Mouse (Mus musculus): ENCODE measurements at regions not wholly inside any gene's neighbourhood (a gene's known extent, or its start where the extent isn't known, plus 50 kb on each side); places are given as distances from the start of the nearest gene placed in this dataset.
A peak's percentile ranks its signal among the peaks of the same experiment; 100 is the strongest.
"Not testable (repeated sequence)": the region's sequence is repeated elsewhere in the genome, so short reads cannot be mapped to it uniquely, and the experiment has no call there.

GRCm38 (mm10) chr3:39725755-39726154 lies 805.3 kb upstream of the Intu start:
- no peak for DNase-seq

DNA sequence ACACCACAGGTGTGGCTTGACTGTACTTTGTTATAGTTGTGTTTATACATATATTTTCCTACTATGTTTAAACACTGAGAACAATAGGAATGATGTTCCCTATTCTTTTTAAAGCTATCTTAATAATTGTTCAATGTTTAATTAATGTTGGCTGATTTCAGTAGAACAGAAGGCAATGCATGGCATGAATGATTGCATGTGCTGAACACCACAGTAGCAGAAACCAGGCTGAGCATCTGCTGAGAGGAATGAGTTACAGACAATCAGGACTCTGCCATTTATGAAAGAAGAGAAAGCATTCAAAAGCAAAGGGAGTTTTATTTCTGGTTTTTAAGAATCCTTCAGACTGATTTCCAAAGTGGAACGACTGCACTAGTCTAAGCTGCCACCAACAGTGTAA lies 794.4 kb upstream of the Intu start:
- DNase-seq: no peak
- intact Hi-C loops (cut with DNase I): no loop called here

More at GRCm38 (mm10) chr3:39725755-39726154, 805.3 kb upstream of the Intu start:
- intact Hi-C loops (cut with DNase I): no loop called here

- DNase-seq: no peak
- intact Hi-C loops (cut with DNase I): no loop called here
Measured at GRCm38 (mm10) chr3:39745947-39746346, 785.1 kb upstream of the Intu start.

DNA sequence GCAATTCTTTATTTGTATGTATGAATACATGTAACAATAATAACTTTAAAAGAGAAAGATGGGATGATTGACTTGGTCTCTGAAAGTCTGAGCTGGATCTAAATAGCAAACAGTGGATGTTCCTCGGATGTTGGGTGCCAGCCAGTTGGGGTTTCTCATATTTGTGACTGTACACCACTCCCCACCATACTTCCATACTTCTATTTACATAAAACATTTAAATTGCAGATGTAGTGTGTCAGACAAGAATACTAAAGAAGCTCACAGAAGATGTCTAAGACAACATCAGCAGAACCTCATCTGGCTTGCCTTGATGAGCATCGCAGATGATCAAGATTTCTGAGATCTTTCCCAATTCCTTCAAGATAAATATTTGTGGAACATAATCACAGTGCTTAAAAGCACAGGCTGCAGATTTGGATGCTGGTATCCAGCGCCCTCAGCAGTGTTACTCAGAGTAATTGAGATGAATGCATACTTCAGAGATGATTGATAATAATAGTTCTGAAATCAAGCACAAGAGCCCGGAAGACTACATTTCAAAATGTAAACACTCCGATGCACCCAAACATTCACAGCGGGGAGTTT lies 762.0 kb upstream of the Intu start:
- intact Hi-C loops (cut with DNase I): no loop called here
- DNase-seq: no peak

DNA sequence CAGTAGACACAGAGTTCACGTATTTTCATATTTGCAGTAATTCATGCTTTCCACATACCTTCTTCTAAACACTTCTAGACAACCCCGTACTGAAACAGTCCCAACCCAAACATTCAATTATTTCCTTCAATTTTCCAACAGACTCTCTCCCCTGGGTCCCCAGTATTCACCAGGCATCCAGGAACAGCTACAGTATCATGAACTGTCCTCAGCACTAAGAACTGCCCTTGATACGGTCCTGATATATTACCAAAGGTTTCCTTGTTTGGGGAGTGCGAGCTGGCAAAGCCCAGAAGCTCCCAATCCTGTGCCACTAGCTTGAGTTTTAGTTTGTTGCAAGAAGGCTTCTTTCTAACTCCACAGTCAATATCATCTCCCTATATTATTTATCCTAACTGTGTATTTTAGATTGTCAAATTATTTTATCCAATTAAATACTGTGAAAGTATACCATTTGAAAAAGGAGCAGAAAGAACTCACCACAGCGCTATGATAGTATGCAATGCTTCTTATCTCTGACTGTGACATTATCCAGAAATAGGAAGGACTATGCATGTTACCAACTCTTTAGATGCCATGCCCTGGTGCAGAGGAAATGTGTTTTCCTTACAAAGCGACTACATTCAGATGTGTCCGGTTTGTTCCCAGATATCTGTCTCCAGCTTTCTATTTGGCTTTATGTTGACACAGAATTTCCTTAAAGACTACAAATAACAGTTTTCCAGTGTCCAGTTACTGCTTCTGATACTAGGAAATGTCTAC lies 754.6 kb upstream of the Intu start:
- intact Hi-C loops (cut with DNase I): no loop called here
- DNase-seq: no peak

- DNase-seq: no peak
- intact Hi-C loops (cut with DNase I): no loop called here
Measured at GRCm38 (mm10) chr3:39779690-39780218, 751.3 kb upstream of the Intu start.

DNA sequence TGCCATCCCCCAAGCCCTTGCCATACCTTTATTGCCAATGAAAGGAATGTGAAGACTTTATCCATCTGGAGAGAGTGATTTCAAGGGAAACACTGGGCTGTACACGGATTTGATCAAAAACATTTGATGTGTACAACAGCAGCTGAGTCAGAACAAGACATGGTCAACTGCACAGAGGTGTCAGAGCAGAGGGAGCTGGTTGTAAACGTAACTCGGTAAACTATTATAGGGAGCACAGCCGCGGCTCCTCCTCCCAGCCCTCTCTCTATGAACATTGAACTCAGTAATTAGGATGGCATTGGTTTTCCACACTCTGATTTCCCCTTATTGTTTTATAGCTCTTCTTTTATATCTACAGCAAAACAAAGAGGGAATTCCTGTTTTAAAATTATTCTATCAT lies 750.8 kb upstream of the Intu start:
- intact Hi-C loops (cut with DNase I): no loop called here
- no peak for DNase-seq

DNA sequence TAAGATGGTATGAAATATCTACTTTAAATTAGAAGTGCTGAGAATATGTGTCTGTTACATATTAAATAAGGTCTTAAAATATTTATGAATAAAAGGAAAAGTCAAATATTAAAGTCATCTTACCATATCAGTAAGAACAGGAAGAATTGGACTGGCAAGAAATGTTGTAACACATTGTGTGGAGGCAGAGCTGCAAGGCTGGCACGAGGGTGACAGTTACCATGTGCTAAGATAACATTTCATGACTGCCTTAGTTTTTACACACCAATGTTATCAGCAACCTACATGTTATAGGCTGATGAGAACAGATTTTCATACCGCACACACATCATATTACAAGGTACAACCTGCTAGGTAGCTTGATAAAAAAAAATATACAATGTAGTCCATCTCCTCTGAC lies 746.2 kb upstream of the Intu start:
- no peak for DNase-seq
- intact Hi-C loops (cut with DNase I): no loop called here

- DNase-seq: no peak
Measured at GRCm38 (mm10) chr3:39809586-39809985, 721.5 kb upstream of the Intu start.

GRCm38 (mm10) chr3:39814814-39815213 lies 716.3 kb upstream of the Intu start:
- intact Hi-C loops (cut with DNase I): loop anchor here (1.0 to 10.0 kb wide), 5 partner anchors 422 to 1590 kb away; no protein-coding TSS in a partner anchor
- peak; percentile 35 to 48 for DNase-seq

More at GRCm38 (mm10) chr3:39809586-39809985, 721.5 kb upstream of the Intu start:
- intact Hi-C loops (cut with DNase I): no loop called here

- intact Hi-C loops (cut with DNase I): no loop called here
- no peak for DNase-seq
Measured at GRCm38 (mm10) chr3:39830488-39831056, 700.5 kb upstream of the Intu start.

GRCm38 (mm10) chr3:39838377-39839145 lies 692.5 kb upstream of the Intu start:
- no peak for DNase-seq
- intact Hi-C loops (cut with DNase I): no loop called here

DNA sequence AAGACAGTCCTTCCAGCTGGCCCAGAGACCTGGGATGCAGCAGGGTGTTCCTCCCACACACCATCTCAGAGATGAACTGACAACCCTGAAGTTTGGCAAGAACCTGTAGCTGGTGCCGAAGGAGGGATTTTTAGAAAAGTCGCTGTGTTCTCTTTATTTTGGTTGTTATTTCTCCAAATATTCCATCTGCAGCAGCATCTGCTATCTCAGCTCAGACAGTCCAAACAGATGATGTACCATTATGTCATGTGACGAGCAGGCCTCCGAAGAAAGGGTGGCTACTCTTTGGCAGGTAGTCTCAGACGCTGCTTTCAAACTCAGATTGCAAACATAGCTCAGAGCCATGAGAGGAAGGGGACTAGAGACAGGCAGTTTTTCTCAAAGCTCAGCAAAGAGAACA lies 690.1 kb upstream of the Intu start:
- intact Hi-C loops (cut with DNase I): no loop called here
- no peak for DNase-seq

DNA sequence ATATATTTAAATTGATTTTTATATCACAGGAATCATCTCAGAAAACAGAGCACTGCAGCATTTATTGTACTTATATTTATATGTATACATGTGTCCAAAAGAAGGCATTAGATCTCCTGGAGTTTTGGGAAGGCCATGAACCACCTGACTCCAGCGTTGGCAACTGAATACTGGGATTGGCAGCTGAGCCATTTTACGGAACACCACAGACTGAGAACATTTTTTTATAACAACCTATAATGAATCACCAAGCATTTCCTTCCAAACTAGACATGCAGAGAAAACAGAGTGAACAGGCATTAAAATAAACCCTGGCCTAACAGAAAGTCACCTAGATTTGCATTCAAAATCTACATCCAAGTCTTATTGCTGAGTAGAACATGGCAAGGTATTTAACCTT lies 686.0 kb upstream of the Intu start:
- no peak for DNase-seq
- intact Hi-C loops (cut with DNase I): no loop called here

- intact Hi-C loops (cut with DNase I): no loop called here
Measured at GRCm38 (mm10) chr3:39848829-39849228, 682.3 kb upstream of the Intu start.

GRCm38 (mm10) chr3:39857214-39857839 lies 673.8 kb upstream of the Intu start:
- DNase-seq: no peak
- intact Hi-C loops (cut with DNase I): no loop called here

More at GRCm38 (mm10) chr3:39848829-39849228, 682.3 kb upstream of the Intu start:
- no peak for DNase-seq

GRCm38 (mm10) chr3:39876046-39876445 lies 655.0 kb upstream of the Intu start:
- DNase-seq; intact Hi-C loops (cut with DNase I): not testable (repeated sequence)

DNA sequence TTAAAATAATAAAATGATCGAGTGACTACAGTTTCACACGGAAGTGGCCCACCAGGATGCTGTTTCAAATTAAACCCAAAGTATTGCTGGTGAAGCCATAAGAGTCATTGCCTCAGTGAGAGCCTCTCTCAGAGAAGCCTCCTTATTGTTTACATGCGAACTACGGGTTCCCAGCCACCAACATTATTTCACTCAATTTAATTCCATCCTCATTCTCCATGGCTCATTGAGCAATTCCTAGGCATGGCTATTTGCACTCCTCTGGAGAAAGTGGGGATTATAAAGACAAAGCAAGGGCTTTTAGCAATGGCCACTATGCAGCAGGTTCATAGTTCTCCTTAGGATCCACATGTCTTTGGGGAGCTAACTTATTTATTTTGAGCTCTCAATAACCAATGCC lies 646.7 kb upstream of the Intu start:
- DNase-seq: no peak
- intact Hi-C loops (cut with DNase I): no loop called here

DNA sequence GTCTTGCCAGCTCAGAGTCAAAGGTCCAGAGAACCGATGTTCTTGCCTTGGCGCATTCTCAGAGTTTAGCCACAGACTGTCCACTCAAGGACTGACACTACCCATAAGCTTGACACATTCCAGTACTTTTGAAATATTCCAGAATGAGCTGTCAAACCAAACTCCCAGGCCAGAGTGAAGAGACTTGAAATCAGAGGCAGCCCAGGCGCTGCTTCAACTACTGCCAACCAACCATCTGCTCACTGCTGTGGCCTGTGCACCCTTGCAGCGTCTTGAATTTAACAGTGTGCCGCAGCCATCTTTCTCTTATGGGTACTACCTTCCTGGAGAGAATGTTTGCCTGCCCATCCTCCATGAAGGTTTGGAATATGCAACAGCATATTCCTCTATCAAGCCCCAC lies 642.7 kb upstream of the Intu start:
- no peak for DNase-seq
- intact Hi-C loops (cut with DNase I): no loop called here

- intact Hi-C loops (cut with DNase I): no loop called here
- DNase-seq: no peak
Measured at GRCm38 (mm10) chr3:39889222-39889621, 641.9 kb upstream of the Intu start.
